Mouse (Mus musculus): ENCODE measurements around the gene Olfr804.

Olfr804 gene

DNA sequence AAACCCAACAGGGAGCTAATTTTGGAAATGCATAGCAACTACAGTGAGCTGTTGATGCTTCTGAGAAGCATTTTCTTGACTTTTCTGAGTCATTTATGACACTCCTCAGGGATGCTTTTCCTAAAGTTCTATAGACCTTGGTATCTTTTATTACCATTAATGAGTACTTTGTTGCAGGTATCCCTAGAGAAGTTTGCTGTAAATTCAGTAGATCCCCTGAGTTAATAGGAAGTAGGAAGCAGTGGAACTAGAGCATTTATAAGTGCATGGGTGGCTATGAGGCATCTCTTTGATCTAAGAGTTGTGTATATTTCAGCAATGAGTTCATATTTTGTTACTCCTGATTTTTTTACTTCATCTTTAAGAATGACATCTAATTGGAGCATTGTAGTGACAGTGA lies at the start of gene Olfr804:
TSS of gene Olfr804 (plus strand) at position 301 of the 400 bp plus-strand sequence.
- no peak for DNase-seq (ENCODE audit: low read depth, low spot score)

DNA sequence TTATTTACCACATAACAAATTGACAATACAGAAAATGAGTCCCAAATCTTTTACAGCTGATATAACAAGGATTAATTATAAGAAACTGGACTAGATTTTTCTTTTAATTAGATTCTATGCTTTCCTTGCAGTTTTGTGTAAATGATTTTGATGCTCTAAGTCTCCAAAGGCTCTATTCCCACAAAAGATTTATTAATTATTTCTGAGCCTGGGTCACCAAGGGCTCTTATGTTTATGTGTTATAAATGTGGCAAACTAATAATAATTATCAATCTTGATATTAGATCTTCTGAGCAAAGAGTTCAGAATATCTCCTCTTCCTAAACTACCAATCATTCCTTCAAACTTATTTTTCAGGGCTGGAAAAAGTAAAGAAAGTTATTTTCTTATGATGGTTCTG lies 45.6 kb upstream of the Olfr804 start, which contains the start of gene Olfr800:
TSS of gene Olfr800 (plus strand) at position 301 of the 400 bp plus-strand sequence.
- no peak for DNase-seq (ENCODE audit: low read depth, low spot score)

DNA sequence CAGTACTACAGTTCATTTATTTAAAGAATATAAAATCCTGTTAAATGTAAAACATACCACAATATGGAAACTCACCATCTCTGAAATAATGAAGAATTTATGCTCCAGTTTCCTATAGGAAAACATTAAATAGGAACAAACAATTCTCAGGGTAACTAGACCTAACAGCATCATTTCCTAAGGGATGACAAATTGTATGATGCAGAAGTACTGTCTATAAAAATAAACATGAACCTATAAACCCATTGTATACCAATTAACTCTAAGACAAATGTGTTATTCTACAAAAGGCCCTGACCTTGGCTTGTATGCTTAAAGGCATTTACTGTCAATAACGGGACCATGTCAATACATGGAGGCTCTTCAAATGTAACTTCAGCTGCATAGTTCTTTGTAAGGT lies 29.2 kb upstream of the Olfr804 start, which contains the start of gene Olfr801:
TSS of gene Olfr801 (minus strand) at position 101 of the 400 bp plus-strand sequence.
- DNase-seq (ENCODE audit: low read depth, low spot score) = no peak

DNA sequence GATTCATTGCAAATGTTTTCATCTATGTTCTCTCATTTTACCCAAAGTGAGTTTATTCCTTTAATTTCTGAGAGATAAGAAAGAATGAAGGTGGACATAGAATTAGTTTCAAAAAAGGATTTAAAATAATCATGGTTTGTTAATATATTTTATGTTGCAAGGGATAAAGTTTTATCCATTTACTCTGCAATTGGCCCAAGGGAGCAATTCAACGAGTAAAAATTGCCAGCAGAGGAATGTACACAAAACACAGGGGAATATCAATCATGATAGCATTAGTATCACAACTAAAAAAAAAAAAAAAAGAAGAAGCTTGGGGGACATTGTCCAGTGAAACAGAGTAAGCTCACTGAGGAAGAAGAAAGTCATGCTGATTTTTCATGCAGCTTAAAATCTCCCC lies 14.9 kb upstream of the Olfr804 start, which contains the start of gene Olfr802:
TSS of gene Olfr802 (minus strand) at position 101 of the 400 bp plus-strand sequence.
- no peak for DNase-seq (ENCODE audit: low read depth, low spot score)

DNA sequence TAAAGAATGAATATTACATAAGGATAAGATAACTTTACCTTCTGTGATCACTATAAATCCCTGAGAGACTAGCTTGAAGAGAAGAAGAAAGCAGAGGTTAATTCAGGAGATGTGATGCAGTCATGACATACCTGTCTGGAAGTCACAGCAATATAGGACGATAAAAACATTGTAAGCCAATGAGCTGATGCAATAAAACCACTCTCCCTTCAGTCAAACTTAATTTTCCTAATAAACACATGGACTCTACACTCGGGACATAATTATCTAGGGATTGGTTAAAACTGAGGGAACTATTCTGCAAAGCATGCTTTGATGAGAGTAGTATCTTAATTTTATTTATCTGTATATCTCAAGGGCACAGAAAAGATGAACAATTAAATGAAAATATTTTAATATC lies 8.8 kb upstream of the Olfr804 start, which contains the start of gene Olfr803:
TSS of gene Olfr803 (minus strand) at position 101 of the 400 bp plus-strand sequence.
- DNase-seq (ENCODE audit: low read depth, low spot score) = no peak

DNA sequence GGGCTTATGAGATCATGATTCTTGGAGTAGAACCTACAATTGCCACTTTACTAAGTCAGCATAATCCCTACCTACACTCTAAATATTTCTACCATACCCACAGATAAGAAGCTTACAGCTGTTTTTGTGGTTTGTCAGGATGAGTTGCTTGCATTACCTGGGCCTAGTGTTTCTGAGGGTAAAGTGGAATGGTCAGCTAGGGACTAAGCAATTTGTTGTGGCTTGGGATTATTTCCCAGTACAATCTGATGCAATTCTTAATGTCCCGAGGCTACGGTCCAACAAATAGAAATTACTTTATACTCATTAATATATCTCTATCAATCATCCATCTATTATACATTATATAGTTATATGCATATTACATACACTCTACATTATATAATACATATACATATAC lies 26.3 kb downstream of the Olfr804 start, which contains the start of gene Olfr805:
TSS of gene Olfr805 (minus strand) at position 101 of the 400 bp plus-strand sequence.
- DNase-seq (ENCODE audit: low read depth, low spot score) = no peak

DNA sequence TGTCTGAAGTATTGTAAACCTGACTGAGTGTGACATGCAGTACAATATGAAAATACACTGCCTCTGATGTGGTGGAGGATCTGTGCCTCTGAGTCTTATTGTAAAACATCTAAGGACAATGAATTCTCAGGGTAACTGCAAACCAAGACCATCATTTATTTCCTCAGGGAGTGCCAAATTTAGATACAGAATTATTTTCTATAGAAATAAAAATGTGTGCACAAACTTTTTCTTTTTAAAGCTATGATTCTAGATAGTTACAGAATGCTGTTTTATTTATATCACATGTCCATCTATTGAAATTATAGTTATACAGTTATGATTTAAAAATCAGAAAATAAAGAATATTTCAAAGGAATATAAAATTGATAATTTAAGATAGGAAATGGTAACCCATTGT lies 38.8 kb downstream of the Olfr804 start, which contains the start of gene Olfr806:
TSS of gene Olfr806 (minus strand) at position 101 of the 400 bp plus-strand sequence.
- DNase-seq (ENCODE audit: low read depth, low spot score) = no peak

DNA sequence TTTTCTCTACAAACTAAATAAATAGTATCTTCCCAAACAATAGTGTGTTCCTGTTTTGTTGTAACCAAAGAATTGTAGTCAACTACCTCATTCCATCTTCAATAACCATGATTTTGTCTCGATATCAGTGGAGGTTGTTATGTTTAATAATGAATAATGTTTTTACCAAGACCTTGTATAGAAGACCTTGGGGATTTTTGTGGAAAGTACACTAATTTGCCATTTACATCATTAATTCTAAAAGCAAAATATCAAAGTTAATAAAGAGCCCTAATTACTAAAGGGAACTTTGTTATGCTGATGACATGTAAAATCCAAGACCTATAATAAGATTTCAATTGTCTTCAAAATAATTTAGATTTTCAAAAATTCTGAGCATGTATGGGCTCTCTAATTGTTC lies 54.7 kb downstream of the Olfr804 start, which contains the start of gene Olfr807:
TSS of gene Olfr807 (minus strand) at position 101 of the 400 bp plus-strand sequence.
- DNase-seq (ENCODE audit: low read depth, low spot score) = no peak

All from brain, embryonic 18.5 days (tissue).